Mouse (Mus musculus) myocyte (in vitro differentiated cells): ENCODE results near the gene Rpl3l.

Source experiments
- MAX ChIP-seq: IDR thresholded peaks from one replicate; pipeline ENCODE4 v1.6.1; 2011; ENCODE audit warnings: low read depth, mild to moderate bottlenecking, control low read depth
- TCF12 ChIP-seq: IDR thresholded peaks from one replicate; pipeline ENCODE4 v1.6.1; 2011; ENCODE audit warnings: mild to moderate bottlenecking, control low read depth; ENCODE audit not compliant: poor library complexity, insufficient read depth, severe bottlenecking

GRCm38 (mm10) chr17:24705821-24706220 lies 21.8 kb upstream of the Rpl3l start:
- TF ChIP-seq MAX: no peak
- TF ChIP-seq TCF12: no peak
